Mouse (Mus musculus) liver, adult 2 months (tissue): ENCODE data around the gene Coro2a.

Source experiments
- CTCF ChIP-seq: fragments of 200-500 bp; IDR thresholded peaks from 2 replicates; pipeline ENCODE4 v1.5.1; 2011; ENCODE audit warnings: low read depth, low read length, control low read depth
- POLR2A ChIP-seq: fragments of 200-500 bp; IDR thresholded peaks from 2 replicates; pipeline ENCODE4 v1.6.1; 2011; ENCODE audit warnings: low read length, control low read depth; ENCODE audit not compliant: insufficient read depth; ENCODE audit errors: extremely low read depth

DNA sequence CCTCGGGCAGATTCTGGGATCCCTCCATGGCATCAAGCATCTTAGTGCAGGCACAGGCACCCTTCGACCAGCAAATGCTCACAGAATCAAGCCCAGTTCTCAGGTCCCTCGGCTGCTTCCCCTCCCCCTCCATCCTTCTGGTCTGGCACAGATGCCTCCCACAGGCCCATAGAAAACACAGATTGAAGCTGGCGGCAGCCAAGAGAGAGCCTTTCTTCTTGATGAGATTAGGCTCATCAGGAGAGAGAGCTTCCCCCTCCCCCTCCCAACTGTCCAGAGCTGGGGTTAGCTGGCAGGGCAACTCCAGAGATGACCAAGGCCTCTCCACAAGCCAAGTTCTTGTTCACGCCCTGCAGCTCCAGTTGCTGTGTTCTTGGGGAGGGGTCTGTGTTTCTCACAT, 32.3 kb downstream of the Coro2a start:
- no peak for TF ChIP-seq CTCF
- no peak for TF ChIP-seq POLR2A
